Mouse (Mus musculus): ENCODE data around the gene Bptf. TPM values are rescaled to one million over a fixed set of nuclear protein-coding genes. Genes with fewer than 3 reads are reported as not detected.
A peak's percentile ranks its signal among the peaks of the same experiment; 100 is the strongest.
"Not testable (repeated sequence)": the region's sequence is repeated elsewhere in the genome, so short reads cannot be mapped to it uniquely, and the experiment has no call there.

The Bptf gene
- total RNA-seq, 2 experiments from 2014 or later: 58.9 to 71.2 TPM

GRCm38 (mm10) chr11:107019722-107020121, 112.2 kb downstream of the Bptf start:
- DNase-seq (ENCODE audit: extremely low spot score in 1 of 2, low spot score in 1 of 2): not testable (repeated sequence)

GRCm38 (mm10) chr11:107019318-107019717, 112.6 kb downstream of the Bptf start:
- DNase-seq (ENCODE audit: extremely low spot score in 1 of 2, low spot score in 1 of 2): no peak

- DNase-seq (ENCODE audit: extremely low spot score in 1 of 2, low spot score in 1 of 2): no peak
Measured at GRCm38 (mm10) chr11:107018606-107019005, 113.3 kb downstream of the Bptf start.

- DNase-seq (ENCODE audit: extremely low spot score in 1 of 2, low spot score in 1 of 2): no peak
Measured at GRCm38 (mm10) chr11:107017339-107017886, 114.5 kb downstream of the Bptf start.

- DNase-seq (ENCODE audit: extremely low spot score in 1 of 2, low spot score in 1 of 2): no peak
Measured at GRCm38 (mm10) chr11:107016893-107017292, 115.0 kb downstream of the Bptf start.

GRCm38 (mm10) chr11:107015535-107016187, 116.3 kb downstream of the Bptf start:
- DNase-seq (ENCODE audit: extremely low spot score in 1 of 2, low spot score in 1 of 2): not testable (repeated sequence)

- no peak for DNase-seq (ENCODE audit: extremely low spot score in 1 of 2, low spot score in 1 of 2)
Measured at GRCm38 (mm10) chr11:107014597-107015309, 117.2 kb downstream of the Bptf start.

- DNase-seq (ENCODE audit: extremely low spot score in 1 of 2, low spot score in 1 of 2): no peak
Measured at GRCm38 (mm10) chr11:107014020-107014585, 117.8 kb downstream of the Bptf start.

GRCm38 (mm10) chr11:107012324-107013017, 119.5 kb downstream of the Bptf start:
- DNase-seq (ENCODE audit: extremely low spot score in 1 of 2, low spot score in 1 of 2): peak; percentile 100

GRCm38 (mm10) chr11:107011669-107012323, 120.1 kb downstream of the Bptf start:
- no peak for DNase-seq (ENCODE audit: extremely low spot score in 1 of 2, low spot score in 1 of 2)

GRCm38 (mm10) chr11:107011171-107011570, 120.8 kb downstream of the Bptf start:
- DNase-seq (ENCODE audit: extremely low spot score in 1 of 2, low spot score in 1 of 2): no peak

- DNase-seq (ENCODE audit: extremely low spot score in 1 of 2, low spot score in 1 of 2): no peak
Measured at GRCm38 (mm10) chr11:107010447-107010846, 121.5 kb downstream of the Bptf start.

- DNase-seq (ENCODE audit: extremely low spot score in 1 of 2, low spot score in 1 of 2): no peak
Measured at GRCm38 (mm10) chr11:107005538-107005937, 126.4 kb downstream of the Bptf start.

- no peak for DNase-seq (ENCODE audit: extremely low spot score in 1 of 2, low spot score in 1 of 2)
Measured at GRCm38 (mm10) chr11:107001760-107002675, 129.9 kb downstream of the Bptf start.

GRCm38 (mm10) chr11:106999949-107000513, 131.9 kb downstream of the Bptf start:
- no peak for DNase-seq (ENCODE audit: extremely low spot score in 1 of 2, low spot score in 1 of 2)

- peak; percentile 68 to 84 for DNase-seq (ENCODE audit: extremely low spot score in 1 of 2, low spot score in 1 of 2)
Measured at GRCm38 (mm10) chr11:106999151-106999948, 132.6 kb downstream of the Bptf start, which contains the start of gene Kpna2. TSS of gene Kpna2 (minus strand) at chr11:106999541.

GRCm38 (mm10) chr11:106998651-106999150, 133.2 kb downstream of the Bptf start:
- peak; percentile 22 to 29 for DNase-seq (ENCODE audit: extremely low spot score in 1 of 2, low spot score in 1 of 2)

- no peak for DNase-seq (ENCODE audit: extremely low spot score in 1 of 2, low spot score in 1 of 2)
Measured at GRCm38 (mm10) chr11:106997976-106998375, 134.0 kb downstream of the Bptf start.
